Mouse (Mus musculus) testis, adult 2 months (tissue): ENCODE data around the gene Mlh3.

ENCODE experiments used
- CTCF ChIP-seq: fragments of 200-500 bp; IDR thresholded peaks from 2 replicates; pipeline ENCODE4 v1.5.1; 2012; ENCODE audit warnings: low read depth, mild to moderate bottlenecking, inconsistent platforms, low read length, moderate library complexity; ENCODE audit not compliant: control insufficient read depth, insufficient read depth, insufficient replicate concordance
- POLR2A ChIP-seq: fragments of 200-500 bp; IDR thresholded peaks from 2 replicates; pipeline ENCODE4 v1.6.1; 2012; ENCODE audit warnings: low read depth, mild to moderate bottlenecking, inconsistent platforms, low read length, moderate library complexity; ENCODE audit not compliant: control insufficient read depth

- TF ChIP-seq POLR2A (no peak), CTCF (no peak)
Observed at GRCm38 (mm10) chr12:85304725-85305124, 34.3 kb upstream of the Mlh3 start.
